Mouse (Mus musculus): ENCODE measurements around the gene Nubp1. TPM values are rescaled to one million over a fixed set of nuclear protein-coding genes. Genes with fewer than 3 reads are reported as not detected.

Gene Nubp1
- total and polyA plus RNA-seq, 3 experiments = 152 to 169 (median 162) TPM

GRCm38 (mm10) chr16:10468201-10468600 lies 56.5 kb downstream of the Nubp1 start:
- no peak overlapping the region for H3K9ac ChIP-seq (ENCODE audit: insufficient read depth, low read depth)
- no peaks in the 10 kb centered on the region for H3K27me3 ChIP-seq (replicated peaks)
- no peaks in the 10 kb centered on the region for H3K79me2 ChIP-seq (replicated peaks; ENCODE audit: control insufficient read depth, extremely low read depth, insufficient read depth, poor library complexity, severe bottlenecking)
- H3K4me3 ChIP-seq (replicated peaks in 1 of 3; ENCODE audit: low read depth in 2 of 3, low read length in 2 of 3, poor library complexity in 1 of 3) = no peak overlapping the region
- no peak overlapping the region for H3K4me2 ChIP-seq (ENCODE audit: insufficient read depth, low read depth, poor library complexity, severe bottlenecking)
- H3K9me3 ChIP-seq (replicated peaks; ENCODE audit: low read length) = peaks cover 3% of the 10 kb centered on the region
- TF ChIP-seq PAX5 (IDR thresholded peaks at IDR 0.05; ENCODE audit: low read length) = no peak
- no peak for TF ChIP-seq CHD1 (IDR thresholded peaks at IDR 0.05; ENCODE audit: low read depth, low read length)
- TF ChIP-seq TCF12 (IDR thresholded peaks at IDR 0.05; ENCODE audit: low read depth, low read length) = no peak
- no peak for TF ChIP-seq ZC3H11A (IDR thresholded peaks at IDR 0.05; ENCODE audit: low read depth, low read length)
- TF ChIP-seq HCFC1 (IDR thresholded peaks at IDR 0.05; ENCODE audit: low read depth, low read length) = no peak
- TF ChIP-seq MAZ (IDR thresholded peaks at IDR 0.05; ENCODE audit: low read depth, low read length) = no peak
- TF ChIP-seq EP300 (IDR thresholded peaks at IDR 0.05; ENCODE audit: low read length) = no peak
- TF ChIP-seq ZKSCAN1 (IDR thresholded peaks at IDR 0.05; ENCODE audit: borderline replicate concordance, low read depth, low read length) = no peak
- no peak for TF ChIP-seq IRF4 (IDR thresholded peaks at IDR 0.05; ENCODE audit: low read depth, low read length)
- no peak for TF ChIP-seq TBP (conservative IDR thresholded peaks at IDR 0.05; ENCODE audit: low read depth, low read length)
- TF ChIP-seq MXI1 (IDR thresholded peaks at IDR 0.05; ENCODE audit: low read depth, low read length) = no peak
- TF ChIP-seq KAT2A (IDR thresholded peaks at IDR 0.05; ENCODE audit: insufficient replicate concordance, low read length) = no peak
- no peak for TF ChIP-seq USF1 (IDR thresholded peaks at IDR 0.05; ENCODE audit: low read depth, low read length)
- TF ChIP-seq MYC (IDR thresholded peaks at IDR 0.05; ENCODE audit: low read depth, low read length) = no peak
- TF ChIP-seq MEF2A (IDR thresholded peaks at IDR 0.05; ENCODE audit: borderline replicate concordance, low read depth, low read length) = no peak
- no peak for TF ChIP-seq NRF1 (IDR thresholded peaks at IDR 0.05; ENCODE audit: low read depth, low read length)
- no peak for TF ChIP-seq JUND (conservative IDR thresholded peaks at IDR 0.05; ENCODE audit: low read depth, low read length)
- TF ChIP-seq RCOR1 (conservative IDR thresholded peaks at IDR 0.05; ENCODE audit: low read depth, low read length) = no peak
- dilution Hi-C loops (cut with MboI; ENCODE audit: extremely low pct_ligation_motif_present, extremely low pct_unique_long_range_greater_than_20kb, low sequenced_read_pairs) (no loop called here), in situ Hi-C loops (cut with MboI; ENCODE audit: low pct_ligation_motif_present, low pct_unique_long_range_greater_than_20kb, low sequenced_read_pairs) (no loop called here)
- no peak for DNase-seq (ENCODE audit: extremely low read depth)
- H3K27ac ChIP-seq (ENCODE audit: insufficient read depth, low read depth) = no peak overlapping the region
- no peaks in the 10 kb centered on the region for H3K36me3 ChIP-seq (replicated peaks in 1 of 2; ENCODE audit: control insufficient read depth in 1 of 2, insufficient read depth in 1 of 2, low read length in 1 of 2)
- peaks cover 7 to 36% of the 10 kb centered on the region in 2 experiments for H3K4me1 ChIP-seq (ENCODE audit: control insufficient read depth in 1 of 2, insufficient read depth in 2 of 2)

GRCm38 (mm10) chr16:10471950-10472349 lies 60.2 kb downstream of the Nubp1 start:
- Histone ChIP-seq H3K9ac (ENCODE audit: insufficient read depth, low read depth) (no peak overlapping the region), H3K4me2 (ENCODE audit: insufficient read depth, low read depth, poor library complexity, severe bottlenecking) (no peak overlapping the region), H3K36me3 (replicated peaks in 1 of 2; ENCODE audit: control insufficient read depth in 1 of 2, insufficient read depth in 1 of 2, low read length in 1 of 2) (no peaks in the 10 kb centered on the region), H3K9me3 (replicated peaks; ENCODE audit: low read length) (peaks cover 3% of the 10 kb centered on the region), H3K79me2 (replicated peaks; ENCODE audit: control insufficient read depth, extremely low read depth, insufficient read depth, poor library complexity, severe bottlenecking) (no peaks in the 10 kb centered on the region), H3K4me1 (ENCODE audit: control insufficient read depth in 1 of 2, insufficient read depth in 2 of 2) (peaks cover 12 to 42% of the 10 kb centered on the region in 2 experiments), H3K4me3 (replicated peaks in 1 of 3; ENCODE audit: low read depth in 2 of 3, low read length in 2 of 3, poor library complexity in 1 of 3) (no peak overlapping the region), H3K27ac (ENCODE audit: insufficient read depth, low read depth) (no peak overlapping the region), H3K27me3 (replicated peaks) (no peaks in the 10 kb centered on the region)
- TF ChIP-seq MYC (IDR thresholded peaks at IDR 0.05; ENCODE audit: low read depth, low read length) (no peak), ZNF384 (IDR thresholded peaks at IDR 0.05; ENCODE audit: low read depth, low read length) (no peak), IRF4 (IDR thresholded peaks at IDR 0.05; ENCODE audit: low read depth, low read length) (no peak), USF1 (IDR thresholded peaks at IDR 0.05; ENCODE audit: low read depth, low read length) (no peak), SMC3 (IDR thresholded peaks at IDR 0.05; ENCODE audit: low read depth, low read length) (no peak), RCOR1 (conservative IDR thresholded peaks at IDR 0.05; ENCODE audit: low read depth, low read length) (no peak), ELF1 (IDR thresholded peaks at IDR 0.05; ENCODE audit: low read depth, low read length) (no peak), BHLHE40 (IDR thresholded peaks at IDR 0.05; ENCODE audit: low read depth, low read length) (no peak)
- in situ Hi-C loops (cut with MboI; ENCODE audit: low pct_ligation_motif_present, low pct_unique_long_range_greater_than_20kb, low sequenced_read_pairs) = no loop called here
- dilution Hi-C loops (cut with MboI; ENCODE audit: extremely low pct_ligation_motif_present, extremely low pct_unique_long_range_greater_than_20kb, low sequenced_read_pairs) = no loop called here
- DNase-seq (ENCODE audit: extremely low read depth) = no peak

Other genes starting within 250 kb of the Nubp1 start
- gene Rpl39l, start 241.7 kb upstream of the Nubp1 start, total RNA-seq (2012; rRNA removed) = 4.6 and 7.3 TPM in 2 replicates
- 9.1 and 10.2 TPM in 2 replicates for gene Rpl39l, start 241.7 kb upstream of the Nubp1 start, total RNA-seq (2014; rRNA removed)
- gene Rpl39l, start 241.7 kb upstream of the Nubp1 start, polyA plus RNA-seq (2012; ENCODE audit: insufficient read length, low read depth) = 14.9 and 16.2 TPM in 2 replicates
- not detected in 2 replicates for gene Atf7ip2, start 219.2 kb upstream of the Nubp1 start, total RNA-seq (2012; rRNA removed)
- not detected in 2 replicates for gene Atf7ip2, start 219.2 kb upstream of the Nubp1 start, total RNA-seq (2014; rRNA removed)
- gene Atf7ip2, start 219.2 kb upstream of the Nubp1 start, polyA plus RNA-seq (2012; ENCODE audit: insufficient read length, low read depth) = not detected in 2 replicates
- gene Emp2, start 98.0 kb upstream of the Nubp1 start, total RNA-seq (2012; rRNA removed) = 0.04 TPM in 1 of 2 replicates, not detected in the other
- gene Emp2, start 98.0 kb upstream of the Nubp1 start, total RNA-seq (2014; rRNA removed) = 0.11 TPM in 1 of 2 replicates, not detected in the other
- 0.07 and 0.09 TPM in 2 replicates for gene Emp2, start 98.0 kb upstream of the Nubp1 start, polyA plus RNA-seq (2012; ENCODE audit: insufficient read length, low read depth)
- 0.08 TPM in 1 of 2 replicates, not detected in the other for gene Tekt5, start 16.5 kb upstream of the Nubp1 start, total RNA-seq (2012; rRNA removed)
- not detected in 2 replicates for gene Tekt5, start 16.5 kb upstream of the Nubp1 start, total RNA-seq (2014; rRNA removed)
- gene Tekt5, start 16.5 kb upstream of the Nubp1 start, polyA plus RNA-seq (2012; ENCODE audit: insufficient read length, low read depth) = 0.14 and 0.17 TPM in 2 replicates
- gene Tvp23a, start 35.4 kb downstream of the Nubp1 start, total RNA-seq (2012; rRNA removed) = 0.63 and 0.68 TPM in 2 replicates
- 0.18 TPM in 1 of 2 replicates, not detected in the other for gene Tvp23a, start 35.4 kb downstream of the Nubp1 start, total RNA-seq (2014; rRNA removed)
- gene Tvp23a, start 35.4 kb downstream of the Nubp1 start, polyA plus RNA-seq (2012; ENCODE audit: insufficient read length, low read depth) = 1.7 and 1.8 TPM in 2 replicates
- gene Ciita, start 68.1 kb downstream of the Nubp1 start, total RNA-seq (2012; rRNA removed) = 32.7 and 39.8 TPM in 2 replicates
- 38.8 and 39.1 TPM in 2 replicates for gene Ciita, start 68.1 kb downstream of the Nubp1 start, total RNA-seq (2014; rRNA removed)
- gene Ciita, start 68.1 kb downstream of the Nubp1 start, polyA plus RNA-seq (2012; ENCODE audit: insufficient read length, low read depth) = 62.3 and 69.6 TPM in 2 replicates
- 13.7 and 14.1 TPM in 2 replicates for gene Dexi, start 131.1 kb downstream of the Nubp1 start, total RNA-seq (2012; rRNA removed)
- gene Dexi, start 131.1 kb downstream of the Nubp1 start, total RNA-seq (2014; rRNA removed) = 10.0 and 11.3 TPM in 2 replicates
- gene Dexi, start 131.1 kb downstream of the Nubp1 start, polyA plus RNA-seq (2012; ENCODE audit: insufficient read length, low read depth) = 18.6 and 19.6 TPM in 2 replicates
- 24.2 and 26.2 TPM in 2 replicates for gene Clec16a, start 133.4 kb downstream of the Nubp1 start, total RNA-seq (2012; rRNA removed)
- 19.3 and 20.0 TPM in 2 replicates for gene Clec16a, start 133.4 kb downstream of the Nubp1 start, total RNA-seq (2014; rRNA removed)
- gene Clec16a, start 133.4 kb downstream of the Nubp1 start, polyA plus RNA-seq (2012; ENCODE audit: insufficient read length, low read depth) = 18.5 and 20.5 TPM in 2 replicates